21 mouse cellular contexts compared by ENCODE assay signal in the genomic region with DNA sequence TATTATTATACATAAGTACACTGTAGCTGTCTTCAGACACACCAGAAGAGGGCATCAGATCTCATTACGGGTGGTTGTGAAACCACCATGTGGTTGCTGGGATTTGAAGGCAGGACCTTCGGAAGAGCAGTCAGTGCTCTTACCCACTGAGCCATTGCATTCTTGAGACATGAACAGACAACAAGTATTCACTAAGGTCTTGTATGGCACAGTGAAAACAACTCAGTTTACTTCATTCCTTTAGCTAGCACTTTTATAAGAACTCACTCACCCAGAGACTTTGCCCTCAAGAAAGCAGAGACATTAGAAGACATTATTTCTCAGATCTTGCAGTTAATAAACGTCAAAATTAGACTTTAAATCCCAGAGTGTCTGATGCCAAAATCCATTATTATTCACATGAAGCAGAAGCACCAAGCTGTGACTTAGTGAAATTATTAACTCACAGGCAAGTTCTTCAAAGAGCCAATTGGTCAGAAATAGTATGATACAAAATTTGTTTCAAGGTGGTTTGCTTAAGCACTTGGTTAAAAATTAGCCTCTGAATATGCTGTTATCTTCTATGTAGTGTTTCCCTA.
"Had no signal": no experiment of that assay in that cellular context is flagged by ENCODE, and none has a peak within 500 bp of the region (broad histone marks: within the 10 kb centered on the region; RNA-seq: fewer than 3 reads in every experiment).

No protein-coding gene starts in this region.

- H3K4me2 ChIP-seq: intestine, embryonic 15.5 days; liver, embryonic 11.5 days; liver, embryonic 15.5 days; lung, embryonic 15.5 days; midbrain, embryonic 13.5 days; neural tube, embryonic 13.5 days; stomach, embryonic 15.5 days had no signal

- H3K36me3 ChIP-seq: intestine, embryonic 15.5 days; liver, embryonic 15.5 days; lung, embryonic 15.5 days; midbrain, embryonic 10.5 days; midbrain, embryonic 13.5 days; stomach, embryonic 15.5 days had no signal

- H3K4me1 ChIP-seq: intestine, embryonic 15.5 days; liver, embryonic 15.5 days; lung, embryonic 15.5 days; megakaryocyte, embryonic 14.5 days; stomach, embryonic 15.5 days had no signal

- H3K9ac ChIP-seq: intestine, embryonic 15.5 days; liver, embryonic 15.5 days; lung, embryonic 15.5 days; midbrain, embryonic 13.5 days; neural tube, embryonic 13.5 days; stomach, embryonic 15.5 days had no signal

- H3K27me3 ChIP-seq: intestine, embryonic 15.5 days; liver, embryonic 15.5 days; lung, embryonic 15.5 days; megakaryocyte, embryonic 14.5 days; neural tube, embryonic 13.5 days; stomach, embryonic 15.5 days had no signal

- H3K9me3 ChIP-seq: intestine, embryonic 15.5 days; liver, embryonic 15.5 days; lung, embryonic 15.5 days; midbrain, embryonic 10.5 days; midbrain, embryonic 13.5 days; neural tube, embryonic 13.5 days; stomach, embryonic 15.5 days had no signal

- DNase-seq: layer of hippocampus, postnatal 36 days; lung, adult 18-20 months; lung, postnatal 10 days; lung, postnatal 36 days; retina, postnatal 1 day; right cerebral cortex, postnatal 25 days; spleen, adult 18-20 months; thymus, postnatal 25 days had no signal

- H3K4me3 ChIP-seq: intestine, embryonic 15.5 days; left cerebral cortex, adult 2 months; liver, embryonic 15.5 days; lung, embryonic 15.5 days; megakaryocyte, embryonic 14.5 days; midbrain, embryonic 10.5 days; midbrain, embryonic 13.5 days; myocyte; neural tube, embryonic 13.5 days; stomach, embryonic 15.5 days had no signal

- H3K27ac ChIP-seq: intestine, embryonic 15.5 days; left cerebral cortex, adult 2 months; liver, embryonic 15.5 days; lung, embryonic 15.5 days; midbrain, embryonic 10.5 days; midbrain, embryonic 13.5 days; neural tube, embryonic 13.5 days; stomach, embryonic 15.5 days had no signal

- ATAC-seq: hindbrain, embryonic 16.5 days; intestine, embryonic 15.5 days; midbrain, embryonic 13.5 days; midbrain, embryonic 16.5 days had no signal
